Mouse (Mus musculus): ENCODE measurements around the gene Fndc3b. TPM values are rescaled to one million over a fixed set of nuclear protein-coding genes. Genes with fewer than 3 reads are reported as not detected.

Gene Fndc3b
- total RNA-seq, 1 experiment from 2014 or later, result 14.3 TPM

DNA sequence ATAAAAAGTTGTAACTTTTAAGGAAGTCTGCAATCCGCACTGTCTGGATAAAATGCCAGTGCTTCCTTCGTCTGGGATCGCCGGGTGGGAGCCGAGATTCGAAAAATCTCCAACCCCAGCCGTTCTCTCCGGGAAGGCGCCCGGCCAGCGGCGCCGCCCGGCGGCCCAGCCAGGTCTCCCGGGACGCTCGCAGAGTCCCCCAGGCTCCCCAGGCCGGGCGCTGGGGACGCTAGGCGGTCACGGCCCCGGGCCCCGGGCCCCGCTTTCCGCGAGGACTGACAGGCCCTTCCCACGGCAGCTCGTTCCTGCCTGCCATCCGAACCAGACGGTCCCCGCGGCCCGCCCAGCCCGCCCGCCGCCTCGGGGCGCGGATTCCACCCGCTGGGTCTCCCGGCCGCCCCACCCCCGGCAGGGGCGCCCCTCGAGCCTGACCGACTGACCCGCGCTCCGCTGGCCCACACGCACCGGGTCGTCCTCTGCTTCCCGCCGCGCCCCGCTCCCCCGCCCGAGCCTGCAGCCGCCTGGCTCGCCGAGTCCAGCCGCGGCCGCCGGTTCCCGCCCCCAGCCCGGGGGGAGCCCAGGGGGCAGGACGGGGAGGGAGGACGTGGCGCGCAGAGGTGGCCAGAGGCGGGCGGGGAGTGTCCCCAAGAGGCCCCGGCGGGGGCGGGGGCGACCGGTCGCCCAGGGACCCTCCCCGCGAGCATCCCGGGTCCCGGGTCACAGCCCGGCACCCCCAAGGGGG is 1.0 kb downstream of the Fndc3b start:
- ATAC-seq (ENCODE audit: extremely low read depth, insufficient number of reproducible peaks, low FRiP score, poor library complexity, severe bottlenecking), result peak; percentile 13; the same call in 1 of the 2 replicates

- ATAC-seq (ENCODE audit: extremely low read depth, insufficient number of reproducible peaks, low FRiP score, poor library complexity, severe bottlenecking), result no peak
These were observed 1.8 kb downstream of the Fndc3b start for GRCm38 (mm10) chr3:27709096-27709905.

- no peak for ATAC-seq (ENCODE audit: extremely low read depth, insufficient number of reproducible peaks, low FRiP score, poor library complexity, severe bottlenecking)
These were observed 2.5 kb downstream of the Fndc3b start for GRCm38 (mm10) chr3:27708581-27708980.

DNA sequence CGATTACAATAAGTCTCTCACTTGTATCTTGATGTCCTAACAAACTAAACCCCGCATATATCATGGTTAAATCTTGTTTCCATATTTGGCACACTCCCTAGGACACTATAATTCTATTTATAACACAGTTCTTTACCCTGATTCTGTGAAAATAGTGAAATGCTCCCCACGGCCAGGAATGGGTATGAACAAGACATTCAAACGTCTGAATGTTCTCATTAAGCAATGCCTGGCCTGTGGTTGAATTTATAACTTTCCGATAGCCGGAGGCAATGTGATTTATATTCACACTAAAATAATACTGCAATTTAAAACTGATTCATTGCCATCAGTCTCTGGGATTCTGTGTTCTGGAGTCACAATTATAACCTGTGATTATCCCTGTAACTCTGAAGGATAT is 5.3 kb downstream of the Fndc3b start:
- no peak for ATAC-seq (ENCODE audit: extremely low read depth, insufficient number of reproducible peaks, low FRiP score, poor library complexity, severe bottlenecking)

DNA sequence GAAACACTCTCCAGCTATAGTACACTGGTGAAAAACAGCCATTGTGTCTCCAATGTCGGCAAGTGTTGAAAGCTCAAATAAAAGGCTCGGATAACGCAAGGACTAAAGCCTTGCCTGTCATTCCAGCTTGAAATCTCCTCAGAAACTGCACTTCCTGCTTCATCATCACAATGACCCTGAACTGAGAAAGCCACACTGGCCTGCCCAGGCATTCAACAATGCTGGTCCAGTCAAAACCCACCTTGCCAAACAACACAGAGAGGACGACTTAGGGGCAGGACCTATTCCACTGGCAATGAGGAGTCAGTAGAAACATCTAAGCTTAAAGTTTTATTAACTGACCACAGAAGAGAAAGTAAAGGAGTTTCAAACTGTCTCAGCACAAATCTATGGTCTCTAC is 6.1 kb downstream of the Fndc3b start:
- no peak for ATAC-seq (ENCODE audit: extremely low read depth, insufficient number of reproducible peaks, low FRiP score, poor library complexity, severe bottlenecking)

GRCm38 (mm10) chr3:27704641-27705040 is 6.5 kb downstream of the Fndc3b start:
- no peak for ATAC-seq (ENCODE audit: extremely low read depth, insufficient number of reproducible peaks, low FRiP score, poor library complexity, severe bottlenecking)

DNA sequence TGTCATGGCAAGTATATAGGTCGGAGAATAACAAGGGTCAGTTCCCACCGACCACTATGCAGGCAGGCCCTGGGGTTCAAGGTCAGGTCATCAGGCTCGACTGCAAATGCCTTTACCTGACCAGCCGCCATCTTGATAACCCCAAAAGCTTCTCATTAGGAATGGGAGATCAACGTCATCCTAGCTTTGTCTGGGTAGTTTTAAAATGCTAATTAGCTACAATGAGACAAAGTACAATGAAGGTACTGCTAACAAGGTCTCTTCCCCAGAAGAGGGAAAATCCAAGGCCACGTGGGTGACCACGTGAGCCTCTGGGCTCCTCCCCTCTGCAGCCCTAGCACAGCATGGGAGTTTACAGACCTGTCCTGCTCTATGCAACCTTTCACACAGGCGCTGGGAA is 7.6 kb downstream of the Fndc3b start:
- no peak for ATAC-seq (ENCODE audit: extremely low read depth, insufficient number of reproducible peaks, low FRiP score, poor library complexity, severe bottlenecking)

- no peak for ATAC-seq (ENCODE audit: extremely low read depth, insufficient number of reproducible peaks, low FRiP score, poor library complexity, severe bottlenecking)
These were observed 8.0 kb downstream of the Fndc3b start for GRCm38 (mm10) chr3:27703081-27703480.

DNA sequence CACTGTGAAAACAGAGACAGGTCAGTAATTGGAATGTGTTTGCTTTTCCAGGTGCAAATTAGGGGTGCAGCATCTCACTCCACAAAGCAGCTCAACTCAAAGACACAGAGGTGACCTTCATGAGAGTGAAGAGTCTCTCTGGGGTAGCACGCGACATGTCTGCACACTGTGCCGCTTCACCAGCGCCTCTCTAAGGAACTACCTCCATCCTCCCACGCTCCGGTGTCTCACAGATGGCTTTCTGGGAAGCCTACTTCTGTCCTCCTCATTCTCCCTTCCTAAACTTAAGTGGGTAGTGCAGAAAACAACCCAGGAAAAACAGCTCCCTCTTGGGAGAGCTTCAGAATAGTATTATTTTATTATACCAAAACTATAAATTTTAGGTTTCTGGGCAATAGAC is 12.4 kb downstream of the Fndc3b start:
- no peak for ATAC-seq (ENCODE audit: extremely low read depth, insufficient number of reproducible peaks, low FRiP score, poor library complexity, severe bottlenecking)

GRCm38 (mm10) chr3:27696449-27696797 is 14.7 kb downstream of the Fndc3b start:
- ATAC-seq (ENCODE audit: extremely low read depth, insufficient number of reproducible peaks, low FRiP score, poor library complexity, severe bottlenecking), result no peak

GRCm38 (mm10) chr3:27695612-27696448 is 15.3 kb downstream of the Fndc3b start:
- ATAC-seq (ENCODE audit: extremely low read depth, insufficient number of reproducible peaks, low FRiP score, poor library complexity, severe bottlenecking), result no peak

GRCm38 (mm10) chr3:27694586-27694985 is 16.5 kb downstream of the Fndc3b start:
- ATAC-seq (ENCODE audit: extremely low read depth, insufficient number of reproducible peaks, low FRiP score, poor library complexity, severe bottlenecking), result no peak

GRCm38 (mm10) chr3:27694111-27694510 is 17.0 kb downstream of the Fndc3b start:
- no peak for ATAC-seq (ENCODE audit: extremely low read depth, insufficient number of reproducible peaks, low FRiP score, poor library complexity, severe bottlenecking)

GRCm38 (mm10) chr3:27691486-27692160 is 19.5 kb downstream of the Fndc3b start:
- ATAC-seq (ENCODE audit: extremely low read depth, insufficient number of reproducible peaks, low FRiP score, poor library complexity, severe bottlenecking), result no peak

DNA sequence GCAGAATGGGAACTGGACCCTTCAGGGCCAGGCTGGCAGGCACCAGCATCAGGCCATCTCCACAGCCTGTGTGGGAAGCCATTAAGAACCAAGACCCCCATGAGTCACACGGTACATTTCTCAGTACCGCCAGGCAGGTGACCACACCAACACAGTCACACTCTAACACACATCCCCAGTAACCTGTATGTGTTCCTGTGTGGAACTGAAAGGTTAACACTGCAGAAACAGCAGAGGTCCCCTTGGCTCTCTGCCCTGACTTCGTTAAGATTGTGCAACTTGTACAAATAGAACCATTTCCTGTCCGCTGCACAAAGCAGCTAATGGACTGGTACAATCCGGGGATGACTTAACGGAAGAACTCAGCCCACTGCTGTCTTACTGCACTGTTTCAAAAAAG is 21.1 kb downstream of the Fndc3b start:
- peak; percentile 24; the same call in 1 of the 2 replicates for ATAC-seq (ENCODE audit: extremely low read depth, insufficient number of reproducible peaks, low FRiP score, poor library complexity, severe bottlenecking)

GRCm38 (mm10) chr3:27689149-27689865 is 21.8 kb downstream of the Fndc3b start:
- peak; percentile 52; the same call in 1 of the 2 replicates for ATAC-seq (ENCODE audit: extremely low read depth, insufficient number of reproducible peaks, low FRiP score, poor library complexity, severe bottlenecking)

DNA sequence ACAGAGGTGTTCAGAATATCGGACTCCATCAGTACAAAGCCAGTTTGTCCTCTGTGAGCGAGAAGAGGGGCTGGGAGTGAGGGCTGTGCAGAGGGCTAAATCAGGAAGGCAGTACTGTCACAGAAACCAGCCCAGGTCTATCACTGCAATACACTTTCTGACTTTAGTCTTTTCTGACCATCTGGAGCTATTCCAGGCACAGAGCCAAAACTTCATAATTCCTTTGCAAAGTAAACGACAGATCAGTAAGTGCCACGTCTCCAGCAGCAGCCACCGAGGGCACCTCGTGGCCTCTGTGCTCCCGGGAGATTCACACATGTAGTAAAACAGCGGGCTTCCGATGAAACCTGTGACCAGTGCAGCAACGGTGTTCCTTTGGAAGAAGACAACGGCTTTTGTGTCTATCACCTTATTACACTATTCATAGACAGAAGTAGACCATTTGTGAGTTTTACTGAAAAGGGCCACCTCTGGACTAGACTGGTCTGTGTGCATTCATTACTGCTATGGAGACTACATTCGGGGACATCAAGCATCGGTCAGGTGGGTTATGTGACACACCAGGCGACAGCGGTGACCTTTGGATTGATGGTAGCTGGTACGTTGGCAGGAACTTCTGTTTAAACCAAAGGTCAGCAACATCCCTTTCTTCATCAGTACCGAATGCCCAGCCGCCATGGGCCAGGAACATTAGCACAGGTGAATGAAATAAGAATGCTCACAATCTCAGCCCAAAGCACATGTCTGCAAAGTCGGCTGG is 24.2 kb downstream of the Fndc3b start:
- ATAC-seq (ENCODE audit: extremely low read depth, insufficient number of reproducible peaks, low FRiP score, poor library complexity, severe bottlenecking), result no peak

Measured in neutrophil, adult 5-6 weeks (primary cell).